Mouse (Mus musculus) spleen, adult 12 weeks (tissue): ENCODE results near the gene Slc17a6.
"Not testable (repeated sequence)": the region's sequence is repeated elsewhere in the genome, so short reads cannot be mapped to it uniquely, and the experiment has no call there.

Experiments used
- DNase-seq: peaks from one replicate; pipeline ENCODE4 v3.0.0; 2022; ENCODE audit warnings: low spot score

The Slc17a6 gene

GRCm38 (mm10) chr7:51693539-51694217 is 71.9 kb downstream of the Slc17a6 start:
- no peak for DNase-seq

- DNase-seq: no peak
Measured at GRCm38 (mm10) chr7:51694452-51694851, 72.6 kb downstream of the Slc17a6 start.

GRCm38 (mm10) chr7:51709508-51709907 is 87.7 kb downstream of the Slc17a6 start:
- DNase-seq: no peak

- DNase-seq: not testable (repeated sequence)
Measured at GRCm38 (mm10) chr7:51710346-51710745, 88.5 kb downstream of the Slc17a6 start.

DNA sequence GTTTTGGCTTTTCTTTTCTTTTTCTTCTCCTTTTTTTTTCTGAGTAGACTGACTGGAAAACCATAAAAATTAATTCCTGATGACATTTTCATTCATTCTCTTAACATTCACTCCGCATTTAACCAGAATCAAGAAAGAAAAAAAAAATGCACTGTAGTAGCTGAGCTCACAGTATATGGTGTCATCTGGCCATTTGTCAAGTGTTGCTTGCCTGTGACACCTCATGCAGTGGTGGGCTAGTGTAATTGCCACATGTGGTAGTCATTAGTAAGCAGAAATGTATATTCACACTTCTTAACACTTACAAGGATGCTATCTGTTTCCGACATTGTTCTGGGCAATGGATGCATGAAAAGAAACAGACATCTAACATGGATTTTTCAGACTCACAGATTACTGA is 94.0 kb downstream of the Slc17a6 start:
- DNase-seq: no peak
